Mouse (Mus musculus): ENCODE measurements around the gene Rai1.

Rai1 gene

DNA sequence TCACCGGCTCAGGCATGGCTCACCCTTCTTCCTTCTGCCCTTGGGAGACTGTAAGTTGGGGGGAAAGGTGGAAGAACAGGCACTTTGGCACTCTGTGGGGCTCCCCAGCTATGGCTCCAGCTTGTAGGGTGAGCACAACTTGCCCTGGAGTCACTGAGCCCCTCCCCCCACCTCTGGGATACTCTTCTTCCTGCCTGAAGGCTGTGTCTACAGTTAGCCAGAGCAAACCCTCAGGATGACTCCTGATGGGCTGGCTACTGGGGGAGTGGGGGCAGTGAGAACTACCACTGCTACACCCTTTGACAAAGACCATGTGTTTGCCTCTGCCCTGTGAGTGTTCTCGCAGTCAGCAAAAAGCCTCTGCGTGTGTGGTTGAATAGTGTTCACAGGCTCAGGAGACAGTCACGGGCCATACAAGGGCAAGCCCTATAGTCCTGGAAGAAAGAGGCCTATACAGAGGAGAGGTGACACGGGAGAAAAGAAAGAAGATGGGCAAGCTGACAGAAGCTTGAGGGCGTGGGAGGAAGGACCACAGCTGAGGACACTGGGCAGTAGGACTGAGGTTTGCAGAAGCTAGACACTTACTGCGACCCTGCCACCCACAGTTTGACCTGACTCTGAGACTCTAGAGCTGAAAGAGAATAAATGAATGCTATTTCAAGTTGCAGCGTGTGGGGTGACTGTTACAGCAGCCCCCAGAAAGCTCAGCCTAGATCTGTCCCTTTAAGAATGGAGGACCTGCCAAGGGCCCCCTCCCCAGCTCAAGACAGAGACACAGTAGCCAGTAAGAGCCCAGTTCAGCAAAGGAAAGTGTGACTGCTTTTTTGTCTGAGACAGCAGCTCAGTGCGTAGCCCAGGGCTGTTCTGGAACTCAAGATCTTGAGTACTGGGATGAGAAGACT, 9.7 kb upstream of the Rai1 start:
- DNase-seq (ENCODE audit: low read depth, low spot score) = no peak

DNA sequence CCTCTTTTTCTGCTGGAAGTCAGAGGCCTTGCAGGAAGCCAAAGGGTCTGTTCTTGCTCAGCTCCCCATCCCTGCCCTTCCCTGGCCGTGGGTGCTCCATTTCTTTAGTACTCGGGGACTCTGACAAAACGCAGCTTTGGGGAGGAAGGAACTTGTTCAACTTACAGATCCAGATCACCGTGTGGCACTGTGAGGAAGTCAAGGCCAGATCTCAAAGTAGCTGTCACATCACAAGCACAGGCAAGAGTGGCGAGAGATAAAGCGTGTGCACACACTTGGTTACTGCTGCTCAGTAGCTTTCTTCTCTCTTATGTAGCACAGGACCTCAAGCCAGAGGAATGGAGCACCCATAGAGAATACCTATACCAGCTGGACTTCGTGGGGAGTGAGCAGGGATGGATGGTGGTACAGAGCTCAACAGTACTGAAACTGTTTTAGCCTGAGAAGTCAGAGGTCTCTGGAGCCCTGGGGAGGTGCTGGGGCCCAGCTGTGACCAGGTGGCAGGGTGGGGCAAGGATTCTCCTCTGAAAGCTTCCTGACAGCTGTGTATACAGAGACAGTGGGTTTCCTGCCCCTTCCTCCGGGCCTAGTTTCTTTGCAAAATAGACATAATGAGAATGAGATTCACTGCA, 5.1 kb upstream of the Rai1 start:
- peak; percentile 39 for DNase-seq (ENCODE audit: low read depth, low spot score)

DNA sequence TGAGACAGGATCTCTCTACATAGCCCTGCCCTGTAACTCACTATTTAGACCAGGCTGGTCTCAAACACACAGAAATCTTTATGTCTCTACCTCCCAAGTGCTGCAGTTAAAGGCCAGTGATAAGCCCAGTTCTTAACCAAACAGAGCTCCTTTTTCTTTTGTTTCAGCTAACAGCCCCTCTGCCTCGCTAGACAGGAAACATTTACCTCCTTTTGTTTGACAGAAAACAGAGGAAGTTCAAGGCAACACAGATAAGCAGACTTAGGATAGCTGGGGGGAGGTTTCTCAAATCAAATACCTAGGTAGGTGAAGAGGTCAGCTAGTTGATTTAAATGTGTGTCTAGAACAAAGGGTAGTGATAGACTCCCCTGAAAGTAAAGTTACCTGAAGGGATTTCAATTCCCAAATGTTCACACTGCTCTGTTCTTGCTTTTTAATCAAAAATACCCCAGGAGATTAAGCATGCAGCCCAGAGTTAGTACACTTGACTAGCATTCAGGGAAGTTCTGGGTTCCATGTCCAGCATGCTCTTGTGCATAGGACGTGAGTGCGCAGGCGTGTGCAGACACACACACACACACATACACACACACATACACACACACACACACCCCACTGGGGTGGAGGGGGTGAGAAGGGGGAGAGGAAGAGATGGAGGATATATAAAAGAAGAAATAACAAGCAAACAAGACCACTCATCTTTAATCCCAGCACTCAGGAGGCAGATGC, 3.8 kb upstream of the Rai1 start:
- no peak for DNase-seq (ENCODE audit: low read depth, low spot score)

DNA sequence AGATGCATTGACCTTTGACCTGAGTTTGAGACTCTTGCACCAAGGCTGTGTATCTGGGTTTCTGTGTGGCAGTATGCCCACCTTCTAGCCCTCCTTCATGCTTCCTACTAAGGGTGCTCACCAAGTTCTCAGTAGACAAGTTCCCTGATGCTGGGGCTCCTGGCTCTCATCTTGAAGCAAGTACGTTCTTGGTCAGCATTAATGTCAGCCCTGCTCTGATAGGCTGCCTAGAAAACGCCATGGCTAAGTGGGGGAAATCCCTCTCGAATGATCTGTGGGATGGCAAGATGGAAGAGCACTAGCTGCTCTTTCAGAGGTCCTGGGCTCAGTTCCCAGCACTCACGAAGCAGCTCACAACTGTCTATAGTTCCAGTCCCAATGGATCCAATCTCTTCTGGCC, 2.8 kb upstream of the Rai1 start:
- no peak for DNase-seq (ENCODE audit: low read depth, low spot score)

DNA sequence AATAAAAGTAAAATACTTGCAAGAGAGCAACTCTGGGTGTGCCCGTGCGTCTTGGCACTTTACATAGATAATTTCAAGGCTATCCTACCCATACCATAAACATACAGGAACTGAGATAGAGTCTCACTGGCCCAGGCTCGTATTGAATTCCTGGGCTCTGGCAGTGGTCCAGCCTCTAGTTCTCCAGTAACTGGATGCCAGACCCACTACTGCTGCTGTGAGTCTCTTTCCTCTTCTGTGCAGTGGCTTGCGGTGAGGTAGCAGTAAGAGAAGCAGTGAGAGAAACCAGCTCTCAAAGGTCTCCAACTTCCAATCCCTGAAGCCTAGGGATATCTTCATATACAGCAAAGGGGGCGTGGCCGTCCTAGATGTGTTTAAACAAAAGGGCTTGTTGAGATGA, 2.1 kb upstream of the Rai1 start:
- DNase-seq (ENCODE audit: low read depth, low spot score) = no peak

DNA sequence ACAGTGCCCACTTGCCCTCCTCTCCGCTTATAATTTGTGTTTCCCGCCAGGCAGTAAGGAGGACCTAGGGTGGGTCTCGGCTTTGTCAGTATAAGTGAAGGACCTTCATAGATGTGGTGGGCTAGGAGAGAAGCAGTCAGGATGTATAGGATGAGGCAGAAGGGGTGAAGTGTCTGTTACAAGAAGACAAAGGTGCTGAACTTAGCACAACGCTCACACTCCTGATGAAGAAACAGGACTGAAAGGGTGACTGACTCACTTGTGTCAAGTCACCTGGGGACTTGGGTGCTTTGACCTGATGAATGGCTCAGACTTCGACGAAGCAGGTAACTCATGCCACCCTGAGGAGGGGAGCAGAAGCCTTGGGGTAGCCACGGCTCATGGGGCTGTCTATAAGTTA, 1.2 kb upstream of the Rai1 start:
- DNase-seq (ENCODE audit: low read depth, low spot score) = no peak

DNA sequence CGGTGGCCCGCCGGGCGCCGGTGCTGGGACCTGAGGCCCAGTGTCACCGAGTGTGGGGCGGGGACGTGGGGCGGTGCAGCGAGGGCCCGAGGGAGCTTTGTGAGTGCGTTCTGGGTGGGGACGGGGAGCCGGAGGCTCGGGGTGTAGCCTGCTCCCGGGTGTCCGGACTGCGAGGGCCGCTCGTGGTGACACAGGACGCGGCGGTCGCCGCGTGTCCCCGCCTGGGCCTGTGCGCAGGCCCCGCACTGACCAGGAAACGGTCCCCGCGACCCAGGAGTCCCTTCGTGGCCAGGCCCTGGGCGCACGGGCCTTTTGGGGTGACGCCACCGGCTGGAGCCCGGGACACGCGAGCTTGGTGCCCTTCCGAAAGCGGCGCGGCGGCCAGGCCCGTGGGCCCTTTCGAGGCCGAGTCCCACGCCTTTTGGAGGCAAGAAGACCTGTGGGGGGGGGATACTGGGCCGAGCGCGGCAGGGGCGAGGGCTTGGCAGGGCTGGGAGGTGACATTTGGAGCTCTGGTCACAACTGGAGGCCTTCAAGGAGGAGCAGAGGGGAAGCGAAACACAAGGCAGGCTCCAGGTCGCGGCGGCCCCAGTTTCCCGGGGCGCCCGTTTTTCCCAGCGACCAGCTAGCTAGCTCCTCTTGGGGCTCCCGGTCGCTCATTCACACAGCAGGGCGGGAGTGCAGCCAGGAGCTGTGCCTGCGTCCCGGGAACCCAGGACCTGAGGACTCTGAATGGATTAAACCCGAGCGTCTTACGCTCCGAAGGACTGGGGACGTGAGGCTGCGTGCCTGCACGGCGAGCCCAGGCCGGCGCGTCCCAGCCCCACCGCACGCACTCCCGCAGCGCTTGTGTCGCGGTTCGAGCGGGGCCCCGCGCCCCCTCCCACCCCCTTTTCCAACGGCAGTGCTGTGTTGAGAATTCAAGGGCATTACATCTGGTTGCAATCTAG, 1.1 kb downstream of the Rai1 start:
- peak; percentile 76 for DNase-seq (ENCODE audit: low read depth, low spot score)

DNA sequence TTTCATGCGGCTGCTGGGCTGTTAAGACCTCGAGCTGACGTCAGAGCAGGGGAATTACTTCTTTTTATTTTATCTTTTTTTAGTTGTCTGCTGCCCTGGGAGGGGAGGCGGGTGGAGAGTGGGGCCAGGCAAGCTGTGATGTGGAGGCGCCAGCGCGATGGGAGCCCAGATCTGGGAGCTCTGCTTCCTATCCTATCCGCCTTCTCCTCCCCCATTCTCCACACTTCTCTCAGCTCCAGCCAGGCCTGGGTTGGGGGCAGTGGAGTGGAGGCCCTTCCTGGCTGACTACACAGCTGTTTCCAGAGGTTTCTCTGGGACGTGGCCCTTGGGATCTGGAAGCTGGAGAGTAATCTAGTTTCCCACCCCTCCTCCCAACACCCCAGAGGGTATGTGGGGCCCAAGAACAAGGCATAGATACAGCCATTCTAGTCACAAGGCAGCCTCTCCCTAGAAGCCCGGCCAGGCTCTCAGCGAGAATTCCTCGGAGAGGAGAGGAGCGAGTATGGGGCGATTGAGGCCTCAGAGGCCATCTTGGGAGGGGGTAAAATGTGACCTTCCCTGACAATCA, 1.8 kb downstream of the Rai1 start:
- DNase-seq (ENCODE audit: low read depth, low spot score) = no peak

DNA sequence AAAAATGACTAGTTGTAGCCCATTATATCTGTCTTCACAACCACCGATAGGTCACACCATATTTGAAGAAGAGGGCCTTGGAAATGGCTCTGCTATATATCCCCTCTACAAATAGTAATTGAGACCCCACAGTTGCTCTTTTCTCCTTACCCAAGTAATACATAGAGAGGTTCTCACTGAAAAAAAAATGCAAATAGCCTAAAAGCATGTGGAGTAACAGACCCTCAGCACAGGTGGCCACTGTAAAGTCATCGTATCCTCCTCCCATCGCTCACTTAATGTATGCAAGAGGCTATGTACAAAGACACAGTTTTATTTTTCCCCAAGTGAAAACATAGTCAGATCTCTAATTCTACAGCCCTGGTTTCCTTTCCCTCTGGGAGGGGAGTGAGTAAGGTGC, 2.6 kb downstream of the Rai1 start:
- DNase-seq (ENCODE audit: low read depth, low spot score) = no peak

DNA sequence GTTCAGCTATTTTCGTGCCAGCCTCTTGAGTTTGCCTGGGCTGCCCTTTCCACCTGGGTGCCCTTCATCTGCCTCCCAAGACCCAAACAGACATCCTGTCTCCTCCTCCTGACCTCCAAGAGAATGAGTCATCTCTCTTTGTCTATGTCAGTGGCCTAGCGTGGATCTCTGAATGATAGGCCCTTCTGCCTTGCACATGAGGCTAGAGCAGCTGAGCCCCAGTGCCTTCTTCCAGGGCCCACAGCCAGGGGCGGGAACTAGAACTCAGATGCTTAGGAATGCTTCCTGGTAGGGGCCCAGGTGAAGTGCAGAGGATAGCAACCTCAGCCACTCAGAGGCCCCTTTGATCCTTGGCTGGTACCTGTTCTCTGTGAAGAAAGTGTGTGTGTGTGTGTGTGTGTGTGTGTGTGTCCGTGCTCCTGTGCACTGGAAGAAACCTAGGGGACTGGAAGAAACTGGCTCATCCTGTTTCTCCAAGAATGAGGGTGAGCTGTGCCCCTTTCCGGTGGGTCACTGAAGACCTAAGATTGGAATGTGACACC, 3.9 kb downstream of the Rai1 start:
- peak; percentile 64 for DNase-seq (ENCODE audit: low read depth, low spot score)

DNA sequence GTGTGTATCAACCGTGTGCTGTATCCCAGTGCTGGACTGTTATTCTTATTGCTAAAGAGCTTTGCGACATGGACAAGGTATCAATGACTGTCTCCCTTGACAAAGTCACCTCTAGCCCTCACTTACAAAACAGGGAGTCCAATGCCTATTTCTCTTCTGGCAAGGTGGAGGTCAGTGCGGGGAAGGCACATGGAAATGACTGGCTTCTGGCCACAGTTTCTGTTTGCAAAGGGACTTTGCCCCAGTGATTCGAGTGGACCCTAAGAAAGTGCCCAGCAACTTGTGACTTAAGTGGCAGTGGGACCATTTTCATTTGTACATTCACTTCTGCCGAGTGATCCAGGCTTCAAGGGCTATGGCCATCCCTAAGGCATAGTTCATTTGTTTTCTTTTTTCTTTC, 5.6 kb downstream of the Rai1 start:
- no peak for DNase-seq (ENCODE audit: low read depth, low spot score)

DNA sequence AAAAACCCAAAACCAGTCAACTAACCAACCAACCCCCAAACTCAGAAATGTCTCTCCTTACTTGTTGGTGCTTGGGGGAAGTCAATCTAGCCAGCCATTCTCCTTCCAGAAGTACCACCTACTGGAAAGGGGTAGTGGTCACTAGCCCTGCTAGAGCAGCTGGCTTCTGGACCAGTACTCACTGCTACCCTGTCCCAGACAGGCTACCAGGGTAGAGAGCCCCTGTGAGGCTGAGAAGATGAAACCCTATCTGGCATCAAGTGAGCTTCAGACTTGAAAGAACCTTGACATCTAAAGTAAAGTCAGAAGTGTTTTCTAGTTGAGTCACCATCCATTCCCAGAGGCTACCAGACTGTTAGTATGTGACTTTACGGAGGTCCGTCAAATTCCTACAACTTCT, 6.8 kb downstream of the Rai1 start:
- no peak for DNase-seq (ENCODE audit: low read depth, low spot score)

DNA sequence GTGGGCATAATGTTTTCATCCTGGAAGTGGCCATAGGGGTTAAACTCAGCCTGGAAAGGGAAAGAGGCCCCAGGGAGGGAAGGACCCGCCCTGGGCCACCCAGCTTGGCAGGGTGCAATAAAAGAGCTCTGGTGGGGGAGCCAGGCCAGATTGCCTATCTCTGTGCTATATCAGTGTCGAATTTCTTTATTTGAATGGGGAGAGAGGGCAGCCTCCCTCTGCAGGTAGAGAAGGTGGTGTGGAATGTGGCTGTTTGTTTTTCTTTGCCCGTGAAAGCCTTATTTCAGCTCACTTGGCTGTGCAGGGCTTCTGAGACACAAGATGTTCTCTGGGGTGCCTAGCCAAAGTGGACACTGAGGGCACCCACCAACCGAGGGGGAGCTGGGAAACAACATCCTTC, 8.8 kb downstream of the Rai1 start:
- no peak for DNase-seq (ENCODE audit: low read depth, low spot score)

DNA sequence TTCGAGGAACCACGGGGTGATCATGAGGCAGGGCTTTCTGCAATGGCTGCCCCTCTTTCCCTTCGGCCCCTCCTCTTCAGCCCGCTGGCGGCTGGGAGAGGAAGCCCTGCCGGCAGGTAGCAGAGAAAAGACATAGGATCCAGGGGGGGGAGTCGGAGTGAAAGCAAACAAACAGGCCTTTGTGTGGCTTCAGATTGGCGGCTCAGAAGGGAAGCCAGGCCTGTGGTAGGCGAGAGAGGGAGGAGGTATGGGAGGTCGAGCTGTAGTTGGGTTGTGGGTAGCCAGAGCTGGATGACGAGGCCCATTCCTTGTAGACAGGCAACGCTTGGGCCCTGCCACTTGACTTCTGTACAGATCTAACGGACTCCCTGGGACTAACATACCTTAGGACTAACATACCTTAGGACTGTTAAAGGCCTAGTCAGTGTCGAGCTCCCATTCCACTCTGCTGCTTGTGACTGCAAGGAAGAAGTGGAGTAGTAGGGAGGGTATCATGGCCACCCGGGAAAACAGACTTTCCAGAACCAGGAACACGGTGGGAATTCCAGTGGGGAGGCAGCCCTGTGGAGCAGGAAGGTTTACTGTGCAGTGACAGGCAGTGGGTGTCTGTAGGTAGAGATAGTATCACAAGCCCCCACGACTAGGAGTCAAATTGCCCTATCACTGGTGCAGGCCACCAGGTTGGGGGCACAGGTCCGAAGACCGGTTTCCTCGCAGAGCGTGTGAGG, 9.6 kb downstream of the Rai1 start:
- peak; percentile 69 for DNase-seq (ENCODE audit: low read depth, low spot score)

DNA sequence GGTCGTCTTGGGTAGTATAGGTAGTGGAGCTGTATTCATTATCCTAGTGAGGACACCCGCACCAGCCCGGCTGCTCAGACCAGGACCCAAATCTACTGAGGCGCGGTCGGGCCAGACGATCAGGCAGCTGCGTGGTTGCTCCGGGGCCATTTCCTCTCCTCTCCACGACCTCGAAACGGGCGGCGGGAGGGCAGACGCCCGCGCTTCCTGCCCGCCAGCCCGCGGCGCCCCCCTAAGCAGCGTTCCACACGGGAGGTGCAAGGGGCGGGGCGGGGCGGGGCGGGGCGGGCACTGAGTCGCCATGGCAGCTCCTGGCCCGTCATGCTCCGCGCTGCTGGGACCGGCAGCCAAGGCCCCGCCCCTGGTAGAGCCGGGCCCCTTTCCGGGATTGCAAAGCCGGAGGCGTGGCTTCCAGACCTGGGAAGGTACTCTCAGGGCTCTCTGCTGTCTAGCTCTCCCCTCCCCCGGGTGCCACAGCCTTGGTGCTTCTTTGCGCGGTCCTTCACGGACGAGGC, 10.3 kb downstream of the Rai1 start:
- DNase-seq (ENCODE audit: low read depth, low spot score) = peak; percentile 97

DNA sequence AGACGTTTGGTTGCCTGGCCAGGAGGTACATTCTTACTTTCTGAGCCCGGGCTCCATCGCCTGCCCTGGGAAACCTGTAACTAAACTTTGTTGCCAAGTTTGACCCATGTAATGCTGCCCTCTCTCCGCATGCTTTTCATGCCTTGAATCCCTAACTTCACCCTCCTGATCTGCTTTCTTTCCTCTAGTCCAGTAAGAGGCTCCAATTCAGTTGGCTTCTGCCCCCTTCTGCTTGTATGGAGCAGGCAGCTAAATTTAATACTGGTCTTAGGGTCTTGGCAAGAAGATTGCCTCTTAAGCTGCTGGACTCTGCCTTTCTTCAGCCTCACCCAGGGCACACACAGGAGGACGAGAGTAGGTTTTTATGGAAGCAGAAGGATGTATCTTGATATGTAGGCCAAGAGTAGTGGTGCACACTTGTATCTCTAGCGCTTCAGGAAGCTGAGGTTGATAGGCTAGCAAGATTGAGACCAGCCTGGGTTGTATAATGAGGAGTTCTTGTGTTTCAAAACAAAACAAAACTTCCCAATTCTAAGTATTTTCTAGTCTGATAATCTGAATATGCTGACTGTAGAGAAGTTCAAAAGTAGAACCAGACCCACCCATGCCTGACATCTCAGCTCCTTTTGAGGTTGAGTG, 10.9 kb downstream of the Rai1 start:
- DNase-seq (ENCODE audit: low read depth, low spot score) = peak; percentile 45

DNA sequence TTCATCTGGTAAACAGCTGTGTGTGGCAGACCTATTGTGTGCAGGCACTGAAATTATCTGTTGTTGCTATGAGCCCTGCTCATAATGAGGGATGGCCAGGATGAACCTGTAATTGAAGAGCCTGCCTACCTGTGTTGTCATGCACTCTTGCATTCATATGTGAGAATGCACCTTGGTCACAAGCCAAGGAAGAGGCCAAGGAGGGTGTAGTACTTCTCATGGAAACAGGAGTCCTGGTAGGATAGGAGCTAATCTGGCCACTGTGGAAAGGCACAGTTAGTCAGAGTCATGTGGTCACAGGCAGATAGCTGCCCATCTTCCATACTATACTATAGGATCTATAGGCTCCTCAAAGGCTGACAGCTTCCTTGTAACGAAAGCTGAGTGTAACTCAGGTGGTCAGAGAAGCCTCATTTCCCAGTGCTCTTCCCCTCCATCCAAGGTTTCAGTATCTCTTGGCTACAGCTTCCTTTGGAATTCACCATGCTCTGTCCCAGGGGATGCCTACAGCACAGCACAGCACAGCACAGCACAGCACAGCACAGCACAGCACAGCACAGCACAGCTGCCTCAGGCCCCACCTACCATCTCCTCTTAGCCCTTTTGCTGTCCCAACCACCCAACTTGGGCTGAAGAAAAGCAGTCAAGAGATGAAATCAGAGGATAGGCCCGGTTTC, 15.9 kb downstream of the Rai1 start:
- DNase-seq (ENCODE audit: low read depth, low spot score) = no peak

DNA sequence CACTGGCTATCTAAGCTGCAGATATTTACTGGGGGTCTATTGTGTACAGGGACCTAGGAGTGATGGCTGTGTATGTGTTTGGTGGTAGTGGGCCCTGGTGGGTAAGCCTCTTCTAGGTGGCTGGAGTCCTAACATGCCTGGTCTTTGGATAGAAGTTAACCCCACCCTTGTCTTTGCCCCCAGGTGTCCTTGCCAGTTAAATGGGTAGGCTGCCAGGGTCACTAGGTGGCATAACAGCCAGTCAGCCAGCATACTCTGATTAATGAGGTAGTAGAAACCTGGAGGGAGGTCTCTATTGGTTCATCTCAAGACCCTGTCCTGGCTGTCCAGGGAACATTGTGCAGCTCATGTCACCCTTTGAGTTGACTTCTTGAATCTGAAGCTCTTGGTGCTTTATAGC, 17.8 kb downstream of the Rai1 start:
- DNase-seq (ENCODE audit: low read depth, low spot score) = no peak

DNA sequence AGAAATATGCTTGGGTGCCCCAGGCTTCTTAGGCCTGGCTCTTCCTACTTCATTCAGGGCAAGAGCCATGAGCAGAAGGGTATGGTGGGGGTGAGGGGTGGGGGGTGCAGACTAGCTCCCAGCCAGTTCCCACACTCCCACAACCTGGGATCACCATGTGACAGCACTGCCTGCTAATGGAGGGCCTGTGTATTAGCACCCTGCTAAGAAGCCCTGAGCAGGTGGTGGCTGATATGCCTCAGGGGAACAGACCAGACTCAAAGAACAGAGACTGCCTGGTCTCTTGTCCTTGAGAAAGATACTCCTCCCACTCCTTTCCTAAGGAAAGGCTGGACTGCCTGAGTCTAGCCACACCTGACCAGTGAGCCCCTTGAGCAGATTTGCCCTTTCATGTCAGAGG, 22.2 kb downstream of the Rai1 start:
- DNase-seq (ENCODE audit: low read depth, low spot score) = no peak
